Mouse (Mus musculus) forebrain, postnatal 0 days (tissue): ENCODE data around the gene Tbcd. TPM values are rescaled to one million over a fixed set of nuclear protein-coding genes. Genes with fewer than 3 reads are reported as not detected.
A peak's percentile ranks its signal among the peaks of the same experiment; 100 is the strongest.

Experiments used
- ATAC-seq: fragments of 200-750 bp; cut with Nextera tagmentation; 2 replicates; pipeline ENCODE4 v1.8.0; 2017; ENCODE audit warnings: mild to moderate bottlenecking, moderate library complexity
- DNase-seq: peaks from one replicate; pipeline ENCODE4 v3.0.0-alpha.2; 2015
- H3K27ac ChIP-seq: fragments of 300-500 bp; sonication (generic); 2 replicates; pipeline ENCODE4 v1.5.1; 2014; ENCODE audit warnings: low read depth, mild to moderate bottlenecking, antibody characterized with exemption, low read length, moderate library complexity, mixed read lengths
- H3K27me3 ChIP-seq: fragments of 300-500 bp; sonication (generic); 2 replicates; pipeline ENCODE4 v1.6.1; 2014; ENCODE audit warnings: mild to moderate bottlenecking, low read length, mixed read lengths; ENCODE audit not compliant: insufficient read depth
- H3K36me3 ChIP-seq: fragments of 300-500 bp; sonication (generic); 2 replicates; pipeline ENCODE4 v1.6.1; 2014; ENCODE audit warnings: mild to moderate bottlenecking, moderate library complexity; ENCODE audit not compliant: insufficient read depth
- H3K4me1 ChIP-seq: fragments of 300-500 bp; sonication (generic); 2 replicates; pipeline ENCODE4 v1.6.1; 2014; ENCODE audit warnings: antibody characterized with exemption; ENCODE audit not compliant: insufficient read depth
- H3K4me2 ChIP-seq: fragments of 300-500 bp; sonication (generic); 2 replicates; pipeline ENCODE4 v1.6.1; 2014; ENCODE audit warnings: low read depth, mild to moderate bottlenecking, moderate library complexity
- H3K4me3 ChIP-seq: fragments of 300-500 bp; sonication (generic); 2 replicates; pipeline ENCODE4 v1.5.1; 2014; ENCODE audit warnings: low read depth, low read length, mixed read lengths
- H3K9ac ChIP-seq: fragments of 300-500 bp; sonication (generic); 2 replicates; pipeline ENCODE4 v1.6.1; 2014; ENCODE audit warnings: mild to moderate bottlenecking
- H3K9me3 ChIP-seq: fragments of 300-500 bp; sonication (generic); 2 replicates; pipeline ENCODE4 v1.6.1; 2016; ENCODE audit warnings: low read length
- CTCF ChIP-seq: sonication (generic); IDR thresholded peaks from 2 replicates; pipeline ENCODE4 v1.5.1; 2016; ENCODE audit warnings: antibody characterized with exemption, control low read depth, low read depth
- WGBS: fragments of 180-500 bp; shearing (Covaris S2); extraction: QIAGEN DNeasy Blood & Tissue Kit; methylation state at CpG from one replicate; pipeline ENCODE4 v1.1.7; 2014; 5-methylcytosine and 5-hydroxymethylcytosine counted together
- polyA plus RNA-seq: library from polyadenylated mRNA; unstranded; fragments of >200 nt; fragmentation: Nextera tagmentation; extraction: Ambion mirVana; gene quantifications from 2 replicates; pipeline ENCODE4 v1.2.1, GENCODE M21; 2015
- total RNA-seq: library from RNA; depleted of rRNA; stranded (reverse); fragments of >200 nt; gene quantifications from 2 replicates; pipeline ENCODE4 v1.2.3, GENCODE M21; 2014

Tbcd gene
- total and polyA plus RNA-seq, 2 experiments from 2014 or later = 56.5 to 90.8 TPM

DNA sequence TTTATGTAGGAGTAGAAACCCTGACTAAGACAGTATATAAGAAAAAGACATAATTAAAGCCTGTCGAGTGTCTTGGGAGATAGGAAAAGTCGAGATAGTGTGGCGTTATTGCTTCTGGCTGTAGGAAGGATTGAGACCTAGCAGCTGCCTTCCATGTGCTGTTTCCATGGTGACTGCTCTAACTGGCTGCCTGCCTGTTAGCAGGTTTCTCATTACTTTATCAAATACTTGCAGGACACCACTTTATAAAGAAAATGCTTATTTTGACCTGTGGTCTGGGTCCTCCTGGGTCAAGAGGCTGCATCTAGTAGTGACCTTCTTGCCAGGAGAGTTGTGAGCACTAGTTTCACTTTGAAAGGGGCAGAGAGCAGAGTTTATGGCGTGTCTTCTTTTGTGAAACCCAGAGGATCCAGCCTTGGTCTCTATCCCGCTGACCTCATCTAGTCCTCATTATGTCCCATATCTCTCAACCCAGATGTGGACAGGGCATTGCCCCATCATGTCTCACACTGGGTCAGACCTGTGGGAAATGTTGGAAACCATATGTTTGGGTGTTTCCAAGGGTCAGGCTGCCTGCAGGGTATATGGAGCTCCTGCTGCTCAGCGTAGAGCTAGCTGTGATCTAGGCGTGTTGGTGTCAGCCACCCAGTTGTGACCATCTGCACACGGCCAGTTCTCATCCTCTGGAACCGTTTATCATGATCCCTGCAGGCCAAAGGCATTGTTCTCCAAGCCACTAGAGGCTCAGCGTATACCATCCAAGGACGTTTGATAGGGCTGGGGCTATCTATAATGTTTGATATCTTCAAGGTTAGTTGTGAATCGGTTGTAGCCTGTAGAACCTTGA lies 97.5 kb downstream of the Tbcd start:
- peaks cover 17% of the 10 kb centered on the region for H3K4me1 ChIP-seq
- H3K9me3 ChIP-seq = no peaks in the 10 kb centered on the region
- H3K36me3 ChIP-seq = no peaks in the 10 kb centered on the region; the same call in 1 of the 2 replicates
- H3K27me3 ChIP-seq = no peaks in the 10 kb centered on the region
- H3K4me2 ChIP-seq = no peak overlapping the region
- TF ChIP-seq CTCF = no peak
- DNase-seq (peak; percentile 69), ATAC-seq (peak; percentile 69)
- peak overlapping the region; percentile 24; the same call in 1 of the 2 replicates for H3K27ac ChIP-seq
- no peak overlapping the region for H3K9ac ChIP-seq
- 55% methylated on average over 12 of the region's 12 CpGs for WGBS
- no peak overlapping the region for H3K4me3 ChIP-seq

DNA sequence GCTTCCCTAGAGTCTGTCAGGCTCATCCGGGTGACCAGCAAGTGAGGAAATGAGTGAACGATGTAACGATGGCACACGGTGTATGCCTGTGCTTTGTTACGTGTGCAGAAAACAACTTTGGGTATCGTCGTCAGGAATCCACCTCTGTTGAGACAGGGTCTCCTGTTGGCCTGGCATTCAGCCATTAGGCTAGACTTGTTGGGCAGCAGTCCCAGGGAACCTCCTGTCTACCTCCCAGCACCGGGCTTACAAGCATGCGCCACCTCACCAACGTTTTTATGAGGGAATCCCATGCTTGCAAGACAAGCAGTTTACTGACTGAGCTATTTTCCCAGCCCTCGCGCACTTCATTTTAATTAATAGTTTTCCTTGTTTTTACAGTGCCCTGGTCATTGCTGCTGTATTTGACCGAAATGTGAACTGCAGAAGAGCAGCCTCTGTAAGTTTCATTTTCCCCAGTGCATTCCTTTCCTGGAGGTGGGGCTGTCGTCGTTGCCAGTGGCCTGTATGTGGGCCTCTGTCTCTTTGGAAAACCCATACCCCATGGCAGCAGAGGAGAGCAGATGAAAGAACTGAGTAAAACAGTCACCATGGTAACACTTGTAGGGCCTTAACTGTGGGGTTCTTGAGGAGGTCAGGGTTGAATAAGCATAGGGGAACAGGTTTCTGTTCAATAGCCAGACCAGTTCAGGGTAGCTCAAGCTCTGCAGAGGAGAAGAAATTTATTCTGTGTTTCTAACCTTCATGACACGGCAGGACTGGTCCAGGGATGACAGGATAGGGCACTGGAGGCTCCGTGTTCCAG lies 98.3 kb downstream of the Tbcd start:
- no peak; the same call in 1 of the 2 replicates for TF ChIP-seq CTCF

DNA sequence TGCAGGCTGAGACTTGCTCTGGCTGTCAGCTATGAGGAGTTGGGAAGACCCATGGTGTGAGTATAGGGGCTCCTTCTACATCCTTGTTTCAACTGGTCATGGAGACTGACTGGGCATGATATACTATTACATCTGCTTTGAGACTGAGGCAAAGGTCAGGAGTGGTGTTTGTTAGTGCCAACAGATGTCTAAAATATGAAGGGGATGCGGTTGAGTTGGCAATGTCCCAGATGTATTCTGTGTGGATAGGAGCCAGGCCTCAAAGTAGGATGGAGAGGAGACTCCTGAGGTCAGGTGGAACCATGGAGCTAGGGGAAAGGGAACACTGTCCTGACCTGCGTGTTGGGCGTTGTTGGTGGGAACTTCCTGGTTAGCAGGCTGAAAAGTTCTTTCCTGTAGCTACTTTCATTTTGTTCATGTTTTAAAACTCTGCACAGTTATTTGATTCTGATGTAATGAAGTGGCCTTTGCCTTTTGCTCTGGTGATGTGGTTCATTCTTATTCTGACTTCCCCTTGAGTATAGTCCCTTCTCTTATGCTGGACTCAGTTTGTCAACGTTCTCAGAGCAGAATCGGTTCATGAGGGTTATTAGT lies 99.6 kb downstream of the Tbcd start:
- Histone ChIP-seq H3K27ac (no peak overlapping the region), H3K36me3 (no peaks in the 10 kb centered on the region; the same call in 1 of the 2 replicates), H3K4me1 (peaks cover 17% of the 10 kb centered on the region), H3K4me3 (no peak overlapping the region), H3K4me2 (no peak overlapping the region), H3K27me3 (no peaks in the 10 kb centered on the region), H3K9ac (no peak overlapping the region), H3K9me3 (no peaks in the 10 kb centered on the region)
- DNase-seq = no peak
- no peak for ATAC-seq
- TF ChIP-seq CTCF = no peak
- 85% methylated on average over 5 of the region's 5 CpGs for WGBS

More for the DNA sequence above, 98.3 kb downstream of the Tbcd start:
- H3K4me2 ChIP-seq = no peak overlapping the region
- DNase-seq = peak; percentile 14
- H3K36me3 ChIP-seq = no peaks in the 10 kb centered on the region; the same call in 1 of the 2 replicates
- WGBS = 24% methylated on average over 17 of the region's 17 CpGs
- H3K4me1 ChIP-seq = peaks cover 17% of the 10 kb centered on the region
- H3K27ac ChIP-seq = 0 out of 2 replicates have a peak overlapping the region, but pooled peaks have one; percentile 24
- no peaks in the 10 kb centered on the region for H3K9me3 ChIP-seq
- no peaks in the 10 kb centered on the region for H3K27me3 ChIP-seq
- peak; percentile 51 for ATAC-seq
- H3K4me3 ChIP-seq = no peak overlapping the region
- no peak overlapping the region for H3K9ac ChIP-seq

DNA sequence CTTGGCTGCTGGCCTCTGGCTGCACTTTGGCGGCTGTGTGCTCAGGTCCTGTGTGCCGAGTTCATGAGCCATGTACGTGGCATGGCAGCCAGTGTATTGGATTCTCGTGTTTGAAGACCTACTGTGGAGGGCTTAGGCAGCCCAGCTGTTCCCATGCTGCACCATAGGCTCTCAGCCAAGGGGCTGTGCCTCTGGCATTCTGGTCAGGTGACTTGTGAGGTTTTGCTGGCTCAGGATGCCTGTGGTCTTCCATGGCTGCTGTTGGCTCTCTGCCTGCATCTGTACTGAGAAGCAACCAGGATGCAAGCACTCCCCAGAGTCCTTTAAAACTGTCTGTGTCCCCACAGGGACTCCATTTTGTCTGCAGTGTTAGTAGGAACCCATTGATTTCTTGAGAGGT lies 100.4 kb downstream of the Tbcd start:
- Histone ChIP-seq H3K36me3 (no peaks in the 10 kb centered on the region; the same call in 1 of the 2 replicates), H3K4me1 (peaks cover 17% of the 10 kb centered on the region), H3K27me3 (no peaks in the 10 kb centered on the region), H3K9ac (no peak overlapping the region), H3K9me3 (no peaks in the 10 kb centered on the region), H3K4me2 (no peak overlapping the region), H3K27ac (no peak overlapping the region), H3K4me3 (no peak overlapping the region)
- TF ChIP-seq CTCF = no peak
- 0 out of 2 replicates have a peak, but pooled peaks have one; percentile 9 for ATAC-seq
- DNase-seq = peak; percentile 8
- 58% methylated on average over 4 of the region's 4 CpGs for WGBS

DNA sequence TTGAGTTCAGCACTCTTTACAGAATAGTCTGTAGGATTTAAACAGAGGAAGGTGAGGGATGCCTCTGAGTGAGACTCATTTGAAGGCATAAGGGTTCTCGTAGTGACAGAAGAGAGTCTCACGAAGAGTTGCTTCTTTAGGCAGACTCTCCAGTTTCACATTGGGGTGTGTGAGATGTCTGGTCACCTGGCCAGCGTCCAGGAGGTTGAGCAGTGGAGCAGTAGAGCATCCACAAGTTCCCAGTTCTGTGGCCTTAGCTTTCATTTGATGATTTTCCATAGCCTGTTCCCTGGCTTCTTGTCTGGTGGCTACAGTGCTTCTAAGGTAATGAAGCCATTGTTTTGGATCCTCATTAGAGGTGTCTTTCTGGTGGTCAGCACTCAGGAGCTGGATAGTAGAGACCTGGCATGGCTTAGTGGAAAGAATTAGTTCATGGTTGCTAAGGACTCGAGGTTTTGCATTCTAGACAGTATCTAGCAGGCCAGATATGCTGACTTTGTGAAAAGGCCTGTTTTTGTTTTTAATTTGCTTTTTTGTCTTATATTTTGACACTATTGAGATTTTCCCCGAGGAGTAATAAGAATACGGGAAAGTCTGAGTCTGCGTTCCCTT lies 101.2 kb downstream of the Tbcd start:
- Histone ChIP-seq H3K4me1 (peaks cover 17% of the 10 kb centered on the region), H3K9ac (no peak overlapping the region), H3K9me3 (no peaks in the 10 kb centered on the region), H3K27ac (no peak overlapping the region), H3K36me3 (no peaks in the 10 kb centered on the region; the same call in 1 of the 2 replicates), H3K4me3 (no peak overlapping the region), H3K27me3 (no peaks in the 10 kb centered on the region), H3K4me2 (no peak overlapping the region)
- no peak for DNase-seq
- ATAC-seq = no peak
- WGBS = 82% methylated on average over 7 of the region's 7 CpGs
- TF ChIP-seq CTCF = no peak

DNA sequence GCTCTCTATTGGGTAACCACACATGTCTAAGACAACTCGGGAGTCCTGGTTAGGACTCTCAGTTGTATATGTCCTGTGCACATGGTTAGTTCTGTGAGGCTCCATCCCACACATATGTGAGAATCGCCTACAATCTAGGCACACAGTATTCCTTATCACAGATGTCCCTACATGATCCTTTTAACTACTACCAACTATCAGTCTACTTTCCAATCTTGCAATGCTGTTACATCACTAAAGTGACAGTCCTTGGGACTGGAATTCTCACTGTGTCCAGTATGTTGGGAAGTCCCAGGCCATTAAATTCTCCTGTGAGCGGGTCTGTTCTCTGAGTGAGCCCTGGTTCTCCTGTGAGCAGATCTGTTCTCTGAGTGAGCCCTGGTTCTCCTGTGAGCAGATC lies 101.7 kb downstream of the Tbcd start:
- Histone ChIP-seq H3K9me3 (no peaks in the 10 kb centered on the region), H3K9ac (no peak overlapping the region), H3K36me3 (no peaks in the 10 kb centered on the region; the same call in 1 of the 2 replicates), H3K4me2 (no peak overlapping the region), H3K27ac (no peak overlapping the region), H3K4me1 (peaks cover 16% of the 10 kb centered on the region), H3K27me3 (no peaks in the 10 kb centered on the region), H3K4me3 (no peak overlapping the region)
- ATAC-seq = no peak
- WGBS = 97% methylated on average over 3 of the region's 3 CpGs
- no peak for DNase-seq
- TF ChIP-seq CTCF = no peak
